Mouse (Mus musculus) neural tube, embryonic 14.5 days (tissue): ENCODE data around the gene Nptx2. TPM values are rescaled to one million over a fixed set of nuclear protein-coding genes. Genes with fewer than 3 reads are reported as not detected.

Source experiments
- ATAC-seq: fragments of 200-750 bp; cut with Nextera tagmentation; 2 replicates; pipeline ENCODE4 v1.8.0; 2017; ENCODE audit warnings: low read depth, mild to moderate bottlenecking, moderate TSS enrichment, moderate library complexity
- H3K27ac ChIP-seq: fragments of 300-500 bp; sonication (generic); 2 replicates; pipeline ENCODE4 v1.5.1; 2014; ENCODE audit warnings: low read depth, mild to moderate bottlenecking, control low read depth, low read length, moderate library complexity, mixed read lengths
- H3K27me3 ChIP-seq: fragments of 300-500 bp; sonication (generic); 2 replicates; pipeline ENCODE4 v1.6.1; 2014; ENCODE audit warnings: low read length; ENCODE audit not compliant: control insufficient read depth, insufficient read depth
- H3K36me3 ChIP-seq: fragments of 300-500 bp; sonication (generic); 2 replicates; pipeline ENCODE4 v1.6.1; 2014; ENCODE audit warnings: low read length, mixed read lengths; ENCODE audit not compliant: control insufficient read depth, insufficient read depth
- H3K4me1 ChIP-seq: fragments of 300-500 bp; sonication (generic); 2 replicates; pipeline ENCODE4 v1.6.1; 2014; ENCODE audit warnings: low read length; ENCODE audit not compliant: control insufficient read depth, insufficient read depth
- H3K4me2 ChIP-seq: fragments of 300-500 bp; sonication (generic); 2 replicates; pipeline ENCODE4 v1.6.1; 2014; ENCODE audit warnings: mild to moderate bottlenecking, low read depth, low read length, control low read depth
- H3K4me3 ChIP-seq: fragments of 300-500 bp; sonication (generic); 2 replicates; pipeline ENCODE4 v1.5.1; 2014; ENCODE audit warnings: low read depth, low read length, control low read depth, mixed read lengths
- H3K9ac ChIP-seq: fragments of 300-500 bp; sonication (generic); replicated peaks from 2 replicates; pipeline ENCODE4 v1.6.1; 2014; ENCODE audit warnings: low read depth, mild to moderate bottlenecking, control low read depth, low read length, mixed read lengths
- H3K9me3 ChIP-seq: fragments of 300-500 bp; sonication (generic); 2 replicates; pipeline ENCODE4 v1.6.1; 2016; ENCODE audit warnings: low read length; ENCODE audit not compliant: control insufficient read depth
- WGBS: fragments of 180-500 bp; shearing (Covaris S2); extraction: QIAGEN DNeasy Blood & Tissue Kit; methylation state at CpG from one replicate; pipeline ENCODE4 v1.1.7; 2014; 5-methylcytosine and 5-hydroxymethylcytosine counted together
- polyA plus RNA-seq: library from polyadenylated mRNA; unstranded; fragments of >200 nt; fragmentation: Nextera tagmentation; extraction: Ambion mirVana; gene quantifications from 2 replicates; pipeline ENCODE4 v1.2.1, GENCODE M21; 2014

The Nptx2 gene
- polyA plus RNA-seq, 1 experiment from 2014 or later: 18.1 TPM

DNA sequence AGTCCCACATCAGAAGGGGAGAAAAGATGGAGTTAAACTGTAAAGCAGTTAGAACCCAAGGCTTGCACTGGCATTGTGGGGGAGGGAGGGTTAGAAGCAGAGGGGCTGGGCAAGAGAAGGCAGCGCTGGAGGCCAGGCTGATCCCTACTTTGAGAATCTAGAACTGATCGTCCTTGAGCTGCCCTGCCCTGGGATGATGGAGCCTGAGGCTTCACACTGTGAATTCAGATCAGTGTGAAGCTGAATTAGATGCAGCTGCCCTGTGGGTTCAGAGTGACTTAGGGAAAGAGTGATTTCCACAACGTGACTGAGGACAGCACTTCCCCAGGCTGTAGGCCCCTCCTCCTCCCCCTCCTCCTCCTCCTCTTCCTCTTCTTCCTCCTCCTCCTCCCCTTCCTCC lies 25.6 kb upstream of the Nptx2 start:
- Histone ChIP-seq H3K27me3 (no peaks in the 10 kb centered on the region), H3K9ac (no peak overlapping the region), H3K4me1 (peaks cover 5% of the 10 kb centered on the region; the same call in 1 of the 2 replicates), H3K9me3 (no peaks in the 10 kb centered on the region), H3K4me3 (no peak overlapping the region), H3K27ac (no peak overlapping the region), H3K36me3 (no peaks in the 10 kb centered on the region), H3K4me2 (no peak overlapping the region)
- ATAC-seq: no peak
- 26% methylated on average over 3 of the region's 3 CpGs for WGBS

DNA sequence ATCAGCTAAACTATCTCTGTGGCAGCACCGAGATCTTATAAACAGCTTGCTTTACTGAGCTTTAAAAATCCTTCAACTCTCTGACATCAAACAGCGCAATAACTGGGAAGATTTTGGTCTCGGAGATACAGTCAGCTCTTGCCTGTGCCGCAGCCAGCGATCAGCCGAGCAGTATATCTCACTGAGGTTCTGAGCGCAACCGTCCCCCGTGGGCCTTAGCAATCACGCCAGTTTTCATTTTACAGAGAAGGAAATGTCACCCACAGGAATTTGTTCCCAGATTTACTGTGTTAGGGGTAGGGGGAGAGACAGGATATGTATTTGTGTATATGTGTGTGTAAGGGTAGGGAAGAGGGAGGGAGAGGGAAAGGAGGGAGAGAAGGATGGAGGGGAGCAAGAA lies 20.9 kb upstream of the Nptx2 start:
- H3K27ac ChIP-seq: 0 out of 2 replicates have a peak overlapping the region, but pooled peaks have one; percentile 12
- no peak overlapping the region for H3K9ac ChIP-seq
- peak; percentile 51 for ATAC-seq

DNA sequence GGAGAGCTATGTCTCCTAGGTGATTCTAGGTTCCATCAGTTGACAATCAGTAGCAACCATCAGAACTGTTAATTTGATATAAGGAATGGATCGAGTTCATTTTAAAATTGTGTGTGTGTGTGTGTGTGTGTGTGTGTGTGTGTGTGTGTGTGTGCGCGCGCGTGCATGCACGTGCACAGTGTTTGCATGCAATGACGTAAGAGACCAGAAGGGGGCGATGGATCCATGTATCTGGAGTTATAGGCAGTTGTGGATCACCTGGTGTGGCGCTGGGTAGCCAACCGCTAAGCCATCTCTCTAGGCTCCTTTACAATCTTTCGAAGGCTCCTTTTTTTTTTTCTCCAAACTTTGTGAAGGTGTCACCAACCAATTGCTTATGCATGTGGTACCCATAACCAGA lies 16.6 kb upstream of the Nptx2 start:
- no peak overlapping the region for H3K4me3 ChIP-seq
- no peak for ATAC-seq
- no peaks in the 10 kb centered on the region for H3K27me3 ChIP-seq
- no peak overlapping the region for H3K9ac ChIP-seq
- no peak overlapping the region for H3K27ac ChIP-seq
- H3K4me2 ChIP-seq: no peak overlapping the region
- H3K9me3 ChIP-seq: no peaks in the 10 kb centered on the region
- no peaks in the 10 kb centered on the region for H3K36me3 ChIP-seq
- no peaks in the 10 kb centered on the region for H3K4me1 ChIP-seq
- WGBS: 96% methylated on average over 11 of the region's 11 CpGs

More for the DNA sequence above, 20.9 kb upstream of the Nptx2 start:
- H3K36me3 ChIP-seq: no peaks in the 10 kb centered on the region
- H3K4me2 ChIP-seq: no peak overlapping the region
- no peaks in the 10 kb centered on the region for H3K27me3 ChIP-seq
- no peaks in the 10 kb centered on the region for H3K9me3 ChIP-seq
- H3K4me3 ChIP-seq: no peak overlapping the region
- H3K4me1 ChIP-seq: no peaks in the 10 kb centered on the region
- WGBS: 34% methylated on average over 10 of the region's 10 CpGs

DNA sequence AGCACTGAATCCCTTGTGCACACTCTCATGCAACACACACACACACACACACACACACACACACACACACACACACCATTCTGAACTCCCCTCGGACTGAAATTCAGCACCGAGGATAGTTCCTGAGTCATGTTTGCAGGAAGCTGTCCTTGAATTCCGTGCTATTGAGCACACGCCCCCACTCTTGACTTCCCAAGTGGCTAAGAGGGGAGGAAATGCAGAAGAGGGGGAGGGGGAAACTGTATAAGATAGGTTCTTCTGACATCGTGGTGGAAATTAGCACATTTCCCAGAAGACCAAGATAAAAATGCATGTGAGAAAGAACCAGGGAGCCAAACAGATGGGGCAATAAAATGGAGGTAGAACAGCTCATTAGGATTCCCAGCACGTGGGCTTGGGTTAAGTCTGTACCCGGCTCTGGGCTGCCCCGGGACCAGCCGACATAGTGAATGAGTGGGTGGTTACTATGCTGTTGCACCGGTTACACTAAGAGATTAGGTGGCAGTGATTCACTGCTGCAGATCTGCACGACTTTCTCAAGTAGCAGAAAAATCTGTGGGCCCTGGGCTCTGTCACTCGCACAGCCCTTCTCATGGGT lies 2.9 kb upstream of the Nptx2 start:
- WGBS: 5% methylated on average over 12 of the region's 12 CpGs
- Histone ChIP-seq H3K9me3 (no peaks in the 10 kb centered on the region), H3K4me2 (peak overlapping the region; percentile 7; the same call in 1 of the 2 replicates), H3K36me3 (no peaks in the 10 kb centered on the region), H3K27me3 (0 out of 2 replicates have a peak, but pooled peaks cover 7% of the 10 kb centered on the region), H3K4me1 (peaks cover 16% of the 10 kb centered on the region), H3K9ac (no peak overlapping the region), H3K4me3 (no peak overlapping the region), H3K27ac (peak overlapping the region; percentile 66)
- peak; percentile 62 for ATAC-seq

DNA sequence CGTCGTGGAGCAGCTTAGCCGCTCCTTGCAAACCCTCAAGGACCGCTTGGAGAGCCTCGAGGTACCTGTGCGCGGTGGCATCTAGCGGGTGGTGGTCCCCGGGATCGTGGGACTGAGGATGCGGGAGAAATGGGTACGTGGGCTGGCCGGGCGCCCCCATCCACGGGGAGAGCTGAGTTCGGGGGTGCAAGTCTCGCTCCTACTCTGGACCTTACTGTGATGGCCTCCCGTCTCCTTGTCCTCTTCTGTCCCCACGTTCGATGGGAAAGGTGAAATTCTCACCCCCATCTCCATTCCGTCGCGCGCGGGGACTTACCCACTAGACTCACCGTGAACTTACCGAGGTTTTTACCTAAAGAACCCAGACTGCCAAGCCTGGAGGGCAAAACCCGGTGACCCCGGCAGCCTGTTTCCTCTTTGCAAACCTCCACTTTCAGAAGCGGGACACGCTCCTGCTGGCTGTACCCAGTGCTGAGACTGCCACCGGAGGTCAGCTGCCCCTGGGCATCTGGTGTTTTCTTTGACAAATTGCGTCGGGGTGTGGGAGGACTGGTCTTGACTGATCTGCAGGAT lies 807 bp downstream of the Nptx2 start:
- H3K4me3 ChIP-seq: peak overlapping the region; percentile 50
- 0 out of 2 replicates have a peak, but pooled peaks cover 7% of the 10 kb centered on the region for H3K27me3 ChIP-seq
- no peaks in the 10 kb centered on the region for H3K36me3 ChIP-seq
- 0 out of 2 replicates have a peak overlapping the region, but pooled peaks have one; percentile 22 for H3K27ac ChIP-seq
- no peak for ATAC-seq
- peaks cover 19% of the 10 kb centered on the region for H3K4me1 ChIP-seq
- 4% methylated on average over 33 of the region's 34 CpGs for WGBS
- H3K4me2 ChIP-seq: peak overlapping the region; percentile 58
- no peaks in the 10 kb centered on the region for H3K9me3 ChIP-seq
- peak overlapping the region; percentile 60 for H3K9ac ChIP-seq

DNA sequence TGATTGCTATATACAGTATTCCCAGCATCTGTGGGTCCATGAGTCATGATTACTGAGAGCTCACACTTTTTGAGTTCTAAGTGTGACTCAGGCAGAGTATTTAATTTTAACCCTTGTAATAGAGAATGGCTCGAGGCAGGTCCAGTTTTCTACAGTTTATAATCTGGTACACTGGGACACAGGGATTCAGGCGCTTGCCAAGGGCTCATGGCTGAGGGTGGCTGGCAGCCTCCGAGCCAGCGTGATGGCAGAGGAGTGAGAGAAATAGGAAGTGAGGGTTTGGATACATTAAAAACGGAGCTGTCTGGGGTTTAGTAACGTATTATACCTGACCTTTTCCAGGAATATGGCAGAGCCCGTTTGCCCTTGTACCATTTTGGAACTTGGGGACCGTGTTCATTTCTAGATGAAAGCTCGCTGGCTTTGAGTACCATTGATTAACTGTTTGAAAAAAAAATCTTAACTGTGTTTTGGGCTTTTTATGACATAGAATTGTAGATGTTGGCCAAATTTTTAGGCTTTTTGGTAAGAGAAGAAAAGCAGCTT lies 1.7 kb downstream of the Nptx2 start:
- H3K36me3 ChIP-seq: no peaks in the 10 kb centered on the region
- H3K4me2 ChIP-seq: peak overlapping the region; percentile 58
- 10% methylated on average over 9 of the region's 9 CpGs for WGBS
- H3K27me3 ChIP-seq: 0 out of 2 replicates have a peak, but pooled peaks cover 7% of the 10 kb centered on the region
- peaks cover 17% of the 10 kb centered on the region for H3K4me1 ChIP-seq
- no peaks in the 10 kb centered on the region for H3K9me3 ChIP-seq
- ATAC-seq: no peak
- no peak overlapping the region for H3K27ac ChIP-seq
- 0 out of 2 replicates have a peak overlapping the region, but pooled peaks have one; percentile 25 for H3K9ac ChIP-seq
- H3K4me3 ChIP-seq: peak overlapping the region; percentile 50

DNA sequence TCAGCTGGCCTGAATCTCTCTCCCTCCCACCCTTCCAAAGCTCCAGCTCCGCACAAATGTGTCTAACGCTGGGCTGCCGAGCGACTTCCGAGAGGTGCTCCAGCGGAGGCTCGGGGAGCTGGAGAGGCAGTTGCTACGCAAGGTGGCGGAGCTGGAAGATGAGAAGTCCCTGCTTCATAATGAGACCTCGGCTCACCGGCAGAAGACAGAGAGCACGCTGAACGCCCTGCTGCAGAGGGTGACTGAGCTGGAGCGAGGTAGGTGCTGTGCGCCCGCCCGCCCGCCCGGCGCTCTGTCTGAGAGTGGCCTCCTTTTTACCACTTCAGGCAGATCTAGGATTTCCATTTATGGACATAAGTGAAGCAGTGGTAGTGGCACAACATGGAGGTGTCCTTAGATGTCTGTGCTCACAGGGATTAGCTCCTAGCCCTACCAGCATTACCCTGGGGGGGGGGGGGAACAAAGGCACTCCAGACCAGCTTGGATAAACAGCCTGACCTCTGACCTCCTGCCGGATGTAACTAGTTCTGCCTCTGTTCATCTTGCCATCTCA lies 2.5 kb downstream of the Nptx2 start:
- Histone ChIP-seq H3K4me3 (peak overlapping the region; percentile 50), H3K27me3 (0 out of 2 replicates have a peak, but pooled peaks cover 7% of the 10 kb centered on the region), H3K36me3 (no peaks in the 10 kb centered on the region), H3K4me1 (peaks cover 12% of the 10 kb centered on the region), H3K9ac (peak overlapping the region; percentile 17; the same call in 1 of the 2 replicates), H3K27ac (no peak overlapping the region), H3K9me3 (no peaks in the 10 kb centered on the region), H3K4me2 (peak overlapping the region; percentile 58)
- ATAC-seq: no peak
- 0% methylated on average over 21 of the region's 21 CpGs for WGBS

DNA sequence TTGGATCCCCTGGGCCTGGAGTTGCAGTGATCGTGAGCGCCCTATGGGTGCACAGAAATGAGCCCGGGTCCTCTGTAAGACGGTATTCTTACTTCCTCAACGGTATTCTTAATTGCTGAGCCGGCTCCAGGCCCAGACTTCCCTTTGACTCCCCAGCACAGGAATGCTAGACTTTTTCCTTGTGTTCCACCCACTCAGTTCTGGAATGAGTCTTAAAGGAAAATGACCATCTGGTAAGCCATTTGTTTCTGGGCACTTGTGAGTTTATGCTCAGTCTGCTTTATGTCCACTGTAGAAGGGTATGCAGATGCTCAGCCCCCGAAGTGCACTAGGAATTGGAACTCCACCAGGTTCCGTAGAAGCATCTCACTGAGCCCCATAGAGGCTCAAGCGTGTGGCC lies 4.3 kb downstream of the Nptx2 start:
- no peak overlapping the region for H3K9ac ChIP-seq
- H3K27me3 ChIP-seq: 0 out of 2 replicates have a peak, but pooled peaks cover 7% of the 10 kb centered on the region
- H3K27ac ChIP-seq: no peak overlapping the region
- H3K4me2 ChIP-seq: no peak overlapping the region
- ATAC-seq: no peak
- H3K4me1 ChIP-seq: peaks cover 7% of the 10 kb centered on the region; the same call in 1 of the 2 replicates
- no peaks in the 10 kb centered on the region for H3K9me3 ChIP-seq
- no peak overlapping the region for H3K4me3 ChIP-seq
- H3K36me3 ChIP-seq: no peaks in the 10 kb centered on the region
- WGBS: 76% methylated on average over 9 of the region's 9 CpGs
